14 mouse cellular contexts compared by ENCODE assay signal in the genomic region with DNA sequence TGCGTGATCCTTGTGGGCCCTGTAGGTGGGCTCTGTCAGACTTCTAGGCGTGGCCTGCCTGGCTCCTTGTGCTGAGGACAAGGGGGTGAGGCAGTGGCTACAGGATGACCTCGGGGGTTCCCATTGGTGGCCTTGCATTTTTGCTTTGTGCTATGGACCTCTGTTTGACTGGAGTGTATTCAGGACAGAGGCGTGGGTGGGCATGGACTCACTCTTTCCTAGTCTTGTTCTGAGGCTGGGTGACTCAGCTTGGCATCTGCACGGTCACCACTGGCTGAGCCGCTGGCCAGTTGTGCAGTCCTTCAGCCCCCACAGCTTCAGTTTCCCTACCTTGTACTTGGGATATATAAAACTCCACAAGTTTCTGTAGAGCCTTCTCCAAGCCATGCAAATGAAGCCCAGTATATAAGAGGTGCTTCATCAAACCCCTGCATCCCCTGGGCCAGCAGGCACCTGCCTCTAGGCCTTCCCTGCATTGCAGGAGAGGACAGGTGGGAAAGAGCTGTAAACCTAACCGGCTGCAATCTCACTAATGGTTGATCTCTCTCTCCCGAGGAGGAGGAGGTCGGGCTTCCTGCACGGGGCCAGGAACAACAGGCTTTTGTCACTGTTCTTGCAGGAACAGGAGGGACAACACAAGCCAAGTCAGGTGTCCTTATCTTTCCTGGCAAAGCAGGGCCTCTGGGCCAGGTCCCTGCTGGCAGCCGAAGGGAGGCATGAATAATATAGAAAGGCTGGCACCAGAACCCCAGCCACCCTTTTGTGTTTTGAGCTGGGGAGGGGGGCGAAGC. TPM values are rescaled to one million over a fixed set of nuclear protein-coding genes. Genes with fewer than 3 reads are reported as not detected.
A peak's percentile ranks its signal among the peaks of the same experiment; 100 is the strongest.
DNase-seq lines count a peak whose midpoint lies in the region; ATAC-seq lines count a peak whose summit lies in the region.
"Had no signal": no experiment of that assay in that cellular context is flagged by ENCODE, and none has a peak within 500 bp of the region (broad histone marks: within the 10 kb centered on the region; RNA-seq: fewer than 3 reads in every experiment).

No protein-coding gene starts in this region.

- intact Hi-C loops in heart, postnatal 25 days (cut with DNase I), result loop anchor here (2.0 kb wide), 1 partner anchor 22 kb away; a partner anchor contains a TSS

- no peak for ATAC-seq in midbrain, embryonic 13.5 days
- no peak for ATAC-seq in monocyte, adult 5-6 weeks (replicated peaks; ENCODE audit: insufficient number of reproducible peaks, low FRiP score, low TSS enrichment, poor library complexity, severe bottlenecking)
- ATAC-seq: Patski had no signal

- peak overlapping the region; percentile 67 for H3K27ac ChIP-seq in midbrain, embryonic 10.5 days (replicated peaks)
- H3K27ac ChIP-seq in midbrain, embryonic 13.5 days, result no peak overlapping the region
- H3K27ac ChIP-seq: forebrain, embryonic 12.5 days; liver, embryonic 15.5 days; neural tube, embryonic 15.5 days had no signal

- peaks cover 71% of the 10 kb centered on the region for H3K4me1 ChIP-seq in midbrain, embryonic 10.5 days
- peaks cover 40% of the 10 kb centered on the region for H3K4me1 ChIP-seq in midbrain, embryonic 13.5 days (replicated peaks)
- H3K4me1 ChIP-seq: liver, embryonic 15.5 days had no signal

- no peaks in the 10 kb centered on the region for H3K9me3 ChIP-seq in midbrain, embryonic 10.5 days (replicated peaks)
- H3K9me3 ChIP-seq in midbrain, embryonic 13.5 days, result no peaks in the 10 kb centered on the region
- H3K9me3 ChIP-seq: forebrain, embryonic 12.5 days; liver, embryonic 15.5 days; neural tube, embryonic 15.5 days had no signal

- peak; percentile 82 for DNase-seq in adrenal gland, adult 2 months
- no peak for DNase-seq in adrenal gland, adult 8-10 months
- no peak for DNase-seq in midbrain, embryonic 10.5 days (ENCODE audit: low spot score)
- DNase-seq in heart, postnatal 25 days (ENCODE audit: low spot score), result peak; percentile 41
- DNase-seq in spleen, postnatal 10 days (ENCODE audit: low spot score in 2 of 2), result no peak
- no peak for DNase-seq in ovary, postnatal 10 days (ENCODE audit: low spot score)
- DNase-seq: right cerebral cortex, postnatal 4 days; thymus, adult 18-20 months had no signal

- H3K36me3 ChIP-seq in midbrain, embryonic 10.5 days, result no peaks in the 10 kb centered on the region
- H3K36me3 ChIP-seq in midbrain, embryonic 13.5 days, result no peaks in the 10 kb centered on the region
- H3K36me3 ChIP-seq: forebrain, embryonic 12.5 days; liver, embryonic 15.5 days; neural tube, embryonic 15.5 days had no signal

- WGBS in midbrain, embryonic 10.5 days, result 81% methylated on average over 12 of the region's 12 CpGs
- WGBS in midbrain, embryonic 13.5 days, result 80% methylated on average over 12 of the region's 12 CpGs

- no peak overlapping the region for H3K4me3 ChIP-seq in midbrain, embryonic 10.5 days
- no peak overlapping the region for H3K4me3 ChIP-seq in midbrain, embryonic 13.5 days (replicated peaks)
- H3K4me3 ChIP-seq: forebrain, embryonic 12.5 days; liver, embryonic 15.5 days; neural tube, embryonic 15.5 days had no signal

- no peaks in the 10 kb centered on the region for H3K27me3 ChIP-seq in midbrain, embryonic 10.5 days (ENCODE audit: low read depth, poor library complexity, severe bottlenecking)
- H3K27me3 ChIP-seq in midbrain, embryonic 13.5 days, result no peaks in the 10 kb centered on the region
- H3K27me3 ChIP-seq: forebrain, embryonic 12.5 days; liver, embryonic 15.5 days; neural tube, embryonic 15.5 days; Patski had no signal

- H3K4me2 ChIP-seq in midbrain, embryonic 13.5 days (replicated peaks), result no peak overlapping the region
- H3K4me2 ChIP-seq: forebrain, embryonic 12.5 days; liver, embryonic 15.5 days; neural tube, embryonic 15.5 days had no signal

- H3K9ac ChIP-seq in midbrain, embryonic 13.5 days (replicated peaks), result no peak overlapping the region
- H3K9ac ChIP-seq: forebrain, embryonic 12.5 days; liver, embryonic 15.5 days; neural tube, embryonic 15.5 days had no signal

RNA-seq across cellular contexts. Expression of a gene that starts 21.7 kb away (rescaled TPM):
- 10 to 100 TPM; 17.5 to 29.6 TPM for total RNA-seq in adrenal gland, adult 2 months (2021)
- polyA plus RNA-seq in adrenal gland, adult 2 months (2012; rRNA removed), result 13.3 and 13.5 TPM in 2 replicates
- 10 to 100 TPM; 15.2 to 31.0 (median 22.8) TPM for total RNA-seq in adrenal gland, adult 8-10 months (2022)
- 121 and 123 TPM in 2 replicates for polyA plus RNA-seq in midbrain, embryonic 10.5 days (2016; fragmentation: Nextera tagmentation; extraction: Ambion mirVana)
- polyA plus RNA-seq in midbrain, embryonic 13.5 days (2015; fragmentation: Nextera tagmentation; extraction: Ambion mirVana), result 65.7 and 66.7 TPM in 2 replicates
- 10 to 100 TPM; 76.4 to 78.6 TPM for total RNA-seq in heart, postnatal 25 days (2021)
- total RNA-seq in monocyte, adult 5-6 weeks (2017), result not detected in 3 replicates

RNA-seq across cellular contexts. Expression of a gene that starts 58.3 kb away (rescaled TPM):
- total RNA-seq in adrenal gland, adult 2 months (2021), result 1 to 10 TPM; 1.0 to 1.6 TPM
- polyA plus RNA-seq in adrenal gland, adult 2 months (2012; rRNA removed), result 7.5 and 9.0 TPM in 2 replicates
- 1 to 10 TPM; 2.1 to 7.3 (median 4.7) TPM for total RNA-seq in adrenal gland, adult 8-10 months (2022)
- polyA plus RNA-seq in midbrain, embryonic 10.5 days (2016; fragmentation: Nextera tagmentation; extraction: Ambion mirVana), result 17.5 and 19.4 TPM in 2 replicates
- 16.7 and 17.7 TPM in 2 replicates for polyA plus RNA-seq in midbrain, embryonic 13.5 days (2015; fragmentation: Nextera tagmentation; extraction: Ambion mirVana)
- total RNA-seq in heart, postnatal 25 days (2021), result under 1 TPM; 0.31 to 0.36 TPM
- not detected in 3 replicates for total RNA-seq in monocyte, adult 5-6 weeks (2017)

Comparison
In these comparisons a context has a peak if more than half of its experiments do, and no peak if none do; other contexts are left out.
1. DNase-seq: peak in adrenal gland, adult 2 months (single experiment) and heart, postnatal 25 days (single experiment); none in adrenal gland, adult 8-10 months (single experiment), midbrain, embryonic 10.5 days (single experiment), spleen, postnatal 10 days (0 of 2) and ovary, postnatal 10 days (single experiment).
2. RNA of a gene that starts 21.7 kb away (total RNA-seq): 76.4 to 78.6 TPM in heart, postnatal 25 days, 17.5 to 29.6 TPM in adrenal gland, adult 2 months and 15.2 to 31.0 TPM in adrenal gland, adult 8-10 months; not detected in monocyte, adult 5-6 weeks; every median in the first group is over 10 times any median in the second.